Mouse (Mus musculus) thymus, adult 2 months (tissue): ENCODE results near the gene Gng12. TPM values are rescaled to one million over a fixed set of nuclear protein-coding genes. Genes with fewer than 3 reads are reported as not detected.

ENCODE experiments used
- DNase-seq: peaks from one replicate; pipeline ENCODE4 v3.0.0; 2021
- H3K27ac ChIP-seq: fragments of 200-500 bp; 2 replicates; pipeline ENCODE4 v1.5.1; 2012; ENCODE audit warnings: low read length, control low read depth; ENCODE audit not compliant: control insufficient read depth, insufficient read depth
- H3K27me3 ChIP-seq: fragments of 200-500 bp; 2 replicates; pipeline ENCODE4 v1.6.1; 2012; ENCODE audit warnings: mild to moderate bottlenecking, low read length, moderate library complexity, mixed read lengths; ENCODE audit not compliant: control insufficient read depth, insufficient read depth
- H3K36me3 ChIP-seq: fragments of 200-500 bp; 2 replicates; pipeline ENCODE4 v1.6.1; 2012; ENCODE audit warnings: mild to moderate bottlenecking, low read length, moderate library complexity; ENCODE audit not compliant: control insufficient read depth, insufficient read depth
- H3K4me1 ChIP-seq: fragments of 200-500 bp; replicated peaks from 2 replicates; pipeline ENCODE4 v1.6.1; 2012; ENCODE audit warnings: low read length; ENCODE audit not compliant: control insufficient read depth, insufficient read depth
- H3K4me3 ChIP-seq: fragments of 200-500 bp; 2 replicates; pipeline ENCODE4 v1.5.1; 2012; ENCODE audit warnings: mild to moderate bottlenecking, low read length, control low read depth, moderate library complexity; ENCODE audit not compliant: control insufficient read depth, insufficient read depth
- CTCF ChIP-seq: fragments of 200-500 bp; IDR thresholded peaks from 2 replicates; pipeline ENCODE4 v1.5.1; 2012; ENCODE audit warnings: mild to moderate bottlenecking, control low read depth, low read length, moderate library complexity, borderline replicate concordance; ENCODE audit not compliant: control insufficient read depth, poor library complexity, insufficient read depth; ENCODE audit errors: extremely low read depth
- POLR2A ChIP-seq: fragments of 200-500 bp; IDR thresholded peaks from 2 replicates; pipeline ENCODE4 v1.6.1; 2012; ENCODE audit warnings: mild to moderate bottlenecking, low read length, control low read depth, moderate library complexity; ENCODE audit not compliant: control insufficient read depth, poor library complexity, insufficient read depth; ENCODE audit errors: extremely low read depth
- WGBS: fragments of 180-500 bp; shearing (Covaris S2); methylation state at CpG from one replicate; pipeline ENCODE4 v1.1.7; 2018; 5-methylcytosine and 5-hydroxymethylcytosine counted together
- polyA plus RNA-seq: library from polyadenylated mRNA; depleted of rRNA; stranded (reverse); fragments of >200 nt; gene quantifications from 2 replicates; pipeline ENCODE4 v1.2.3, GENCODE M21; 2012

Gng12 gene
- polyA plus RNA-seq, 1 experiment: 10.8 TPM

DNA sequence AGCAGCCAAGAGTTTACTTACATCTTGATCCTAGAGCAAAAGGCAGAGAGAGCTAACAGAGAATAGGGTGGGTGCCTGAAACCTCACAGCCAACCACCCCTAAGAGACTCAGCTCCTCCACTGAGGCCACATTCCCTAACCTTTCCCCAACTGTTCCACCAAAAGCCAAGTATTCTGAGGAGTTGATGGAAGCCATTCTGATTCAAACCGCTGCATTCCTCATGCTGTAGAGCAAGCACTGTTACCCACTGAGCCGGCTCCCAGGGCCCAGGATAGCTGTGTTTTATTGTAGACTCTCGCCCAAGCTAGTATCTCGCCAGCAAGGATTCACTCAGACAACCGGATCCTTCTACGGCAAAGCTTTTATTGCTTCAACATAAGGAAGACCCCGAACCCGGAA lies 98.8 kb downstream of the Gng12 start:
- no peaks in the 10 kb centered on the region; the same call in 1 of the 2 replicates for H3K4me1 ChIP-seq
- H3K27ac ChIP-seq: no peak overlapping the region
- TF ChIP-seq CTCF: no peak
- no peak for TF ChIP-seq POLR2A
- WGBS: 97% methylated on average over 8 of the region's 8 CpGs
- no peak for DNase-seq
- H3K27me3 ChIP-seq: no peaks in the 10 kb centered on the region
- H3K36me3 ChIP-seq: no peaks in the 10 kb centered on the region
- no peak overlapping the region for H3K4me3 ChIP-seq

DNA sequence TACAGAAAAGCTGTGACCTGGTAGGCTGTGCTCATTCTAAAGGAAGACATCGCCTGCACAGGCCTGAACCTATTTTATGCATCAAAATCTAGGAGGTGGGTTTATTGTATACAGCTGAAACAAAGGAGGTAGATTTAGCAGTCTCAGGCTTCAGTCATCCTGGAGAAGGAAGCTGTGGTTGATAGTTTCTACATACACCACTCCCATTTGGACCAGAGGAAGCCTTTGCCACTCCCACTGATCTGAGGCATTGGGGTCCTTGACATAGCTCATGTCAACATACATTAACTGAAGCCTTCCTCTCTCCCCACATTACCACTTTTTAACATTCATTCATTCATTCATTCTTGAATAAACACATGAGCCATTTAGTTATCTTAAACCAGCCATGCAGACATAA lies 99.6 kb downstream of the Gng12 start:
- H3K27ac ChIP-seq: no peak overlapping the region
- H3K36me3 ChIP-seq: no peaks in the 10 kb centered on the region
- TF ChIP-seq POLR2A (no peak), CTCF (no peak)
- no peaks in the 10 kb centered on the region for H3K27me3 ChIP-seq
- no peaks in the 10 kb centered on the region; the same call in 1 of the 2 replicates for H3K4me1 ChIP-seq
- no peak overlapping the region for H3K4me3 ChIP-seq
- no peak for DNase-seq
- 70% methylated on average over 1 of the region's 1 CpGs for WGBS

DNA sequence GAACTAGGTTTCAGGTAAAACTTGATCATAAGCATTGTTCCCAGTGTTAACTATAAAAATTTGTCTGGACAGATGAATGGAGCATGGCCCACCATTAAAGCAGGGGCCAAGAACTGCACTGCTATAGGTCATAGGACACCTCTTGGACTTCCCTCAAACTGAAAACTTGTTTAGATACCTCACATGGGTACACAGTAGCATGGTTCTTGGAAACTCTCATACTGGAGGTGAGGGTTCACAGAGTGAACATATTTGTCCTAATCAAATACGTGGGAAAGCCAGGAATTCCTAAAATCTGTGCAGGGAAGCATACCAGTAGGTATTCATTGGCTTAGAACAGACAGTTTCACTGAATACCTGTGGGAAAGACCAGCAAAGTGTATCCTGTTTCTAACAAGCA lies 100.1 kb downstream of the Gng12 start:
- Histone ChIP-seq H3K36me3 (no peaks in the 10 kb centered on the region), H3K27ac (no peak overlapping the region), H3K4me1 (no peaks in the 10 kb centered on the region; the same call in 1 of the 2 replicates), H3K4me3 (no peak overlapping the region), H3K27me3 (no peaks in the 10 kb centered on the region)
- WGBS: 94% methylated on average over 1 of the region's 1 CpGs
- DNase-seq: no peak
- TF ChIP-seq POLR2A (no peak), CTCF (no peak)

DNA sequence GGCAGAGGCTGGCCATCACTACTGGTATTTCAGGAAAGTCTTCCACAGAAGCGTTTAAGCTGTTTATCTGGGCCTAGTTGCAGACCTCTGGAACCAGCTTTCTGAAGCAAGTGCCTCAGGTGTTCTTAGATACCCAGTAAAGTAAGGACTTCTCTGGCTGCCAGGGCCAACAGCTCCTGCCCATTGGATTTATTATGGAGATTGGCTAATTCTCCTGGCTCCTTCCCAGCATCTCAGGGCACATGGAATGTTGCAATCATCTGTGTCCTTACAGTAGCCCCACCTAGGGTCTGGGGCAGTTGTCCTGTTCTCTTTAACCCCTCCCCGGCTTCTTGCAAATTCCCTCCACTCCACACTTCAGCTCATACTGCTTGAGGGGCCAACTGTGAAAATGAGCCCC lies 102.4 kb downstream of the Gng12 start:
- Histone ChIP-seq H3K4me1 (no peaks in the 10 kb centered on the region; the same call in 1 of the 2 replicates), H3K27me3 (no peaks in the 10 kb centered on the region), H3K27ac (no peak overlapping the region), H3K36me3 (no peaks in the 10 kb centered on the region), H3K4me3 (no peak overlapping the region)
- WGBS: 100% methylated on average over 2 of the region's 2 CpGs
- no peak for DNase-seq
- no peak for TF ChIP-seq POLR2A
- TF ChIP-seq CTCF: no peak

DNA sequence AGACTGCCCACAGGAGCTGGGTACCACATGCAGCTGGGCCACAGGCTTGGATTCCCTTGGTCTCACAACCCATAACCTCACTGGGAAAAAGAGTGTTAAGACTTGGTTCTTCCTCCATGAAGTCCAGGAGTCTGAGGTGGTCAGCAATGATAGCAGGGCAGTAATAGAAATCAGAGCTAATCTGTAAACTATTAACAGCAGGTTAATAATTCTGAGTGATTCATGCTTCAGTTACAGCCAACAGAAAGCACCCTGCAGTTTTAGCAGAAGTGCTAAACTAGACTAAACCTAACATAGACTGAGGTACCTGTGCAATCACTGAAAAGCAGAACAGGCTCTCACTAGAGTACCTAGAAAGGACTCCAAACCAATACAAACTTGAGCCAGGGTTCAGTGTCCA lies 103.6 kb downstream of the Gng12 start:
- no peak for DNase-seq
- Histone ChIP-seq H3K4me3 (no peak overlapping the region), H3K36me3 (no peaks in the 10 kb centered on the region), H3K27me3 (no peaks in the 10 kb centered on the region), H3K27ac (no peak overlapping the region), H3K4me1 (no peaks in the 10 kb centered on the region; the same call in 1 of the 2 replicates)
- TF ChIP-seq POLR2A (no peak), CTCF (no peak)

DNA sequence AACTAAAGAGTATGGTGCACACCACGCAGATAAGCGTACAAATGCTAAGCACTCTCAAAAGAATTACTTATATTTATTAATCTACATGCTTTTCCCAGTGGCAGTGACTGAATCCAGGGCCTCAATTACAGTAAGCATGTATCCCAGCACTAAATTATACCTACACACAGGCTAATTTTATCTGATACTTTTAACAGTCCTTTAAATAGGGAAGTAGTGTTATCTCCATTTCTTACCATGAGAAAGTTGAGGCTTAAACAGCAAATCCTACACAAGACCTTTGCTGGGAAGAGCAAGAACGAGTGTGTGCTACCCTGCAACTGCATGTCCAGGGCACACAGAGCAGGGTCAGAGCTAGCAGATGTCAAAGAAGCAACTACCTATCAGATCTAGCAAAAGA lies 113.7 kb downstream of the Gng12 start:
- Histone ChIP-seq H3K36me3 (no peaks in the 10 kb centered on the region), H3K4me1 (peaks cover 3% of the 10 kb centered on the region; the same call in 1 of the 2 replicates), H3K27ac (no peak overlapping the region), H3K27me3 (no peaks in the 10 kb centered on the region), H3K4me3 (no peak overlapping the region)
- TF ChIP-seq CTCF: no peak
- 93% methylated on average over 3 of the region's 3 CpGs for WGBS
- no peak for DNase-seq
